Mouse (Mus musculus) forebrain, postnatal 0 days (tissue): ENCODE results near the gene Fam89b. TPM values are rescaled to one million over a fixed set of nuclear protein-coding genes. Genes with fewer than 3 reads are reported as not detected.

Experiments used
- ATAC-seq: fragments of 200-750 bp; cut with Nextera tagmentation; 2 replicates; pipeline ENCODE4 v1.8.0; 2017; ENCODE audit warnings: mild to moderate bottlenecking, moderate library complexity
- DNase-seq: peaks from one replicate; pipeline ENCODE4 v3.0.0-alpha.2; 2015
- H3K27ac ChIP-seq: fragments of 300-500 bp; sonication (generic); 2 replicates; pipeline ENCODE4 v1.5.1; 2014; ENCODE audit warnings: low read depth, mild to moderate bottlenecking, antibody characterized with exemption, low read length, moderate library complexity, mixed read lengths
- H3K27me3 ChIP-seq: fragments of 300-500 bp; sonication (generic); 2 replicates; pipeline ENCODE4 v1.6.1; 2014; ENCODE audit warnings: mild to moderate bottlenecking, low read length, mixed read lengths; ENCODE audit not compliant: insufficient read depth
- H3K36me3 ChIP-seq: fragments of 300-500 bp; sonication (generic); 2 replicates; pipeline ENCODE4 v1.6.1; 2014; ENCODE audit warnings: mild to moderate bottlenecking, moderate library complexity; ENCODE audit not compliant: insufficient read depth
- H3K4me1 ChIP-seq: fragments of 300-500 bp; sonication (generic); 2 replicates; pipeline ENCODE4 v1.6.1; 2014; ENCODE audit warnings: antibody characterized with exemption; ENCODE audit not compliant: insufficient read depth
- H3K4me2 ChIP-seq: fragments of 300-500 bp; sonication (generic); 2 replicates; pipeline ENCODE4 v1.6.1; 2014; ENCODE audit warnings: low read depth, mild to moderate bottlenecking, moderate library complexity
- H3K4me3 ChIP-seq: fragments of 300-500 bp; sonication (generic); 2 replicates; pipeline ENCODE4 v1.5.1; 2014; ENCODE audit warnings: low read depth, low read length, mixed read lengths
- H3K9ac ChIP-seq: fragments of 300-500 bp; sonication (generic); 2 replicates; pipeline ENCODE4 v1.6.1; 2014; ENCODE audit warnings: mild to moderate bottlenecking
- H3K9me3 ChIP-seq: fragments of 300-500 bp; sonication (generic); 2 replicates; pipeline ENCODE4 v1.6.1; 2016; ENCODE audit warnings: low read length
- CTCF ChIP-seq: sonication (generic); IDR thresholded peaks from 2 replicates; pipeline ENCODE4 v1.5.1; 2016; ENCODE audit warnings: antibody characterized with exemption, control low read depth, low read depth
- WGBS: fragments of 180-500 bp; shearing (Covaris S2); extraction: QIAGEN DNeasy Blood & Tissue Kit; methylation state at CpG from one replicate; pipeline ENCODE4 v1.1.7; 2014; 5-methylcytosine and 5-hydroxymethylcytosine counted together
- polyA plus RNA-seq: library from polyadenylated mRNA; unstranded; fragments of >200 nt; fragmentation: Nextera tagmentation; extraction: Ambion mirVana; gene quantifications from 2 replicates; pipeline ENCODE4 v1.2.1, GENCODE M21; 2015
- total RNA-seq: library from RNA; depleted of rRNA; stranded (reverse); fragments of >200 nt; gene quantifications from 2 replicates; pipeline ENCODE4 v1.2.3, GENCODE M21; 2014

Fam89b gene
- total and polyA plus RNA-seq, 2 experiments from 2014 or later = 165 to 169 TPM

GRCm38 (mm10) chr19:5710581-5710980 lies 18.9 kb downstream of the Fam89b start:
- no peak for TF ChIP-seq CTCF
- Histone ChIP-seq H3K4me2 (no peak overlapping the region), H3K27ac (no peak overlapping the region), H3K4me1 (peaks cover 4% of the 10 kb centered on the region; the same call in 1 of the 2 replicates), H3K27me3 (no peaks in the 10 kb centered on the region), H3K9me3 (no peaks in the 10 kb centered on the region), H3K9ac (no peak overlapping the region), H3K4me3 (no peak overlapping the region), H3K36me3 (peaks cover 63% of the 10 kb centered on the region)
- ATAC-seq = no peak
- DNase-seq = no peak
- WGBS = 88% methylated on average over 8 of the region's 8 CpGs

DNA sequence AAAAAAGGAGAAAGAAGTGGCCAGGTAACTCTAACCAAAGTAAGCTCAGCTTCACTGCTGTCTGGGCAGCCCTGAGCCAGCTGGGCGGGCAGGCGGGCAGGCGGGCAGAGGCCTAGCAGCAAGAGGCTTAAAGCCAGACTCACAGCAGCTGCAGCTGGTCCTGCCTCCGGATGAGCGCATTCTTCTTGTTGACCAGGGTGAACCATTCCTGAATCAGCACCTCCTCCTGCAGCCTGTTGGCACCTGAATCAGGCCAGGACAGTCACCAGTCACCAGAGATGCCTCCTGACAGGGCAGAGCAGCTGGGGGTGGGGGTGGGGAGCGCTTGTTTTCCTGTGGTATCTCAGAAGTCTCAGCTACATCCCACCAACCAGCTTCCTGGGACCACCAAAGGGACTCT lies 19.4 kb downstream of the Fam89b start:
- no peaks in the 10 kb centered on the region for H3K27me3 ChIP-seq
- no peak overlapping the region for H3K27ac ChIP-seq
- no peak for DNase-seq
- 97% methylated on average over 6 of the region's 6 CpGs for WGBS
- no peak overlapping the region for H3K4me2 ChIP-seq
- H3K36me3 ChIP-seq = peaks cover 63% of the 10 kb centered on the region
- H3K4me1 ChIP-seq = peaks cover 4% of the 10 kb centered on the region; the same call in 1 of the 2 replicates
- no peaks in the 10 kb centered on the region for H3K9me3 ChIP-seq
- ATAC-seq = no peak
- H3K9ac ChIP-seq = no peak overlapping the region
- H3K4me3 ChIP-seq = no peak overlapping the region
- no peak for TF ChIP-seq CTCF

DNA sequence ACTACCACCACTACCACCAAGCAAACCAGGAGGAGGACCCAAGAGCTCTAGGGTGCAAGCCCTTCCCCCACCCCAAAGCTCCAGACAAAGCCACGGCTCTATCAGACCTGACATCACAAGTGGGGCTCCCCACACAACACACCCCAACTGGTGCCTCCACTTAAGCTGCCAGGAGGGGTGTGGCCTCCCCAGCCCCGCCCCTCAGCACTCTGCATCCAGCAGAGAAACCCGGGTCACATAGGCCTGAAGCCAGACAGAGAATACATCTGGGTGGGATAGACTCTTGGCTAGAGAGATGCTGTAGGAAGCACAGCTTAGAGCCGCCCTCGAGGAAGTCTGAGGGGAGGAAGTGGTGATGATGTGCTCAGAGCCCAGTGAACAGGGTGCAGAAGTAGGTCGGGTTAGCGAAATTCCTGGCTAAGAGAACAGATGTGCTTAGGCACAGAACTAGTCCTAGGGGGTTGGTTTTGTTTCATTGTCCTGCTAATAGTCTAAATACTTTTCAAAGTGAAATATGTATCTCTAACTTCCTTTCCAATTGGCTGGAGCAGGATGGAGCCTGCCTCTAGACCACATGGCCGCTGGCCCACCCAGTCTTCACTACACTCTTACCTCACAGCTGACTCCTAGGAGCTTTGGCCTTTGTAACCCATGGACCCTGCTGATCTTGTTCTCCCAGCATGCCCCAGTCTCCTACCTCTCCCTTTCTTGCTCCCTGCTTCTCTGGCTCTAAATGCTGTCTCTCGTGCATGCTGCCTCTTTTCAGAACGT lies 24.5 kb downstream of the Fam89b start:
- H3K27ac ChIP-seq = no peak overlapping the region
- peaks cover 66% of the 10 kb centered on the region for H3K36me3 ChIP-seq
- ATAC-seq (0 out of 2 replicates have a peak, but pooled peaks have one; percentile 6), DNase-seq (no peak)
- H3K9ac ChIP-seq = no peak overlapping the region
- no peak overlapping the region for H3K4me2 ChIP-seq
- H3K4me3 ChIP-seq = no peak overlapping the region
- no peaks in the 10 kb centered on the region for H3K9me3 ChIP-seq
- H3K4me1 ChIP-seq = no peaks in the 10 kb centered on the region
- H3K27me3 ChIP-seq = no peaks in the 10 kb centered on the region
- no peak for TF ChIP-seq CTCF
- WGBS = 50% methylated on average over 10 of the region's 10 CpGs

GRCm38 (mm10) chr19:5704163-5704800 lies 25.2 kb downstream of the Fam89b start, which contains the start of gene Kcnk7:
Gene Kcnk7, plus strand, starts transcription at chr19:5704367.
- no peak for DNase-seq
- no peak within 1 kb of the TSS for H3K9ac ChIP-seq
- H3K27me3 ChIP-seq = no peaks in the 10 kb centered on the region
- H3K27ac ChIP-seq = no peak within 1 kb of the TSS
- H3K4me1 ChIP-seq = no peaks in the 10 kb centered on the region
- no peak within 1 kb of the TSS for H3K4me3 ChIP-seq
- ATAC-seq = no peak
- no peak for TF ChIP-seq CTCF
- H3K4me2 ChIP-seq = no peak within 1 kb of the TSS
- no peaks in the 10 kb centered on the region for H3K9me3 ChIP-seq
- peaks cover 65% of the 10 kb centered on the region for H3K36me3 ChIP-seq
- 81% methylated on average over 17 of the region's 17 CpGs for WGBS

- H3K4me1 ChIP-seq = no peaks in the 10 kb centered on the region
- DNase-seq = peak; percentile 45
- no peaks in the 10 kb centered on the region for H3K9me3 ChIP-seq
- 9% methylated on average over 41 of the region's 41 CpGs for WGBS
- peak overlapping the region; percentile 44 for H3K4me2 ChIP-seq
- H3K27me3 ChIP-seq = no peaks in the 10 kb centered on the region
- ATAC-seq = peak; percentile 71
- no peak overlapping the region for H3K27ac ChIP-seq
- no peak for TF ChIP-seq CTCF
- H3K9ac ChIP-seq = peak overlapping the region; percentile 25; the same call in 1 of the 2 replicates
- H3K4me3 ChIP-seq = peak overlapping the region; percentile 31
- peaks cover 59% of the 10 kb centered on the region for H3K36me3 ChIP-seq
Observed at GRCm38 (mm10) chr19:5695849-5696462, 33.5 kb downstream of the Fam89b start.

DNA sequence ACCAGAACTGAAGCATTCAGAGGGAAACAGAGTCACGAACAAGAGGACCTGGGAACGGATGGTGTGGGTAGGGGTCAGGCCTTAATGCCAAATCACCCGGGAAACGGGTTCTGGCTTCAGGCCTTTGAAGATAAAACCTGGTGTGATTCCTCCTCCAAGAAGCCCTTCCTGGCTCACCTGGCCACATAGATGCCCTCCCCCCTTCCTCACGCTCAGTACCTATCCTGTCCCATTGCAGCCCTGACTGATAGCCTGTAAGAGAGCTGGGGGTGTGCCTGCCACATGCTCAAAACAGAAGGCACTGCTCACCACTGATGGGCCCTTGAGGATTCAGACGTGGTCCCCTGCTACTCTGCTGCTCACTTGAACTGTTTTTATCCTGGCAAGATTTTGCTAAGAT lies 35.7 kb downstream of the Fam89b start:
- Histone ChIP-seq H3K27ac (no peak overlapping the region), H3K36me3 (peaks cover 40% of the 10 kb centered on the region), H3K9me3 (no peaks in the 10 kb centered on the region), H3K9ac (no peak overlapping the region), H3K4me3 (no peak overlapping the region), H3K27me3 (no peaks in the 10 kb centered on the region), H3K4me2 (no peak overlapping the region), H3K4me1 (peaks cover 11% of the 10 kb centered on the region; the same call in 1 of the 2 replicates)
- WGBS = 86% methylated on average over 6 of the region's 6 CpGs
- no peak for ATAC-seq
- TF ChIP-seq CTCF = no peak
- DNase-seq = no peak

GRCm38 (mm10) chr19:5692913-5693396 lies 36.5 kb downstream of the Fam89b start:
- WGBS = 68% methylated on average over 10 of the region's 10 CpGs
- Histone ChIP-seq H3K4me3 (no peak overlapping the region), H3K4me1 (peaks cover 12% of the 10 kb centered on the region; the same call in 1 of the 2 replicates), H3K27me3 (no peaks in the 10 kb centered on the region), H3K9me3 (no peaks in the 10 kb centered on the region), H3K9ac (no peak overlapping the region), H3K27ac (no peak overlapping the region), H3K4me2 (no peak overlapping the region), H3K36me3 (peaks cover 32% of the 10 kb centered on the region)
- ATAC-seq (no peak), DNase-seq (no peak)
- TF ChIP-seq CTCF = no peak
